Mouse (Mus musculus): ENCODE data around the gene Dhx57. TPM values are rescaled to one million over a fixed set of nuclear protein-coding genes. Genes with fewer than 3 reads are reported as not detected.
"Not testable (repeated sequence)": the region's sequence is repeated elsewhere in the genome, so short reads cannot be mapped to it uniquely, and the experiment has no call there.

The Dhx57 gene
- polyA plus RNA-seq, 1 experiment from 2014 or later: 27.0 TPM

DNA sequence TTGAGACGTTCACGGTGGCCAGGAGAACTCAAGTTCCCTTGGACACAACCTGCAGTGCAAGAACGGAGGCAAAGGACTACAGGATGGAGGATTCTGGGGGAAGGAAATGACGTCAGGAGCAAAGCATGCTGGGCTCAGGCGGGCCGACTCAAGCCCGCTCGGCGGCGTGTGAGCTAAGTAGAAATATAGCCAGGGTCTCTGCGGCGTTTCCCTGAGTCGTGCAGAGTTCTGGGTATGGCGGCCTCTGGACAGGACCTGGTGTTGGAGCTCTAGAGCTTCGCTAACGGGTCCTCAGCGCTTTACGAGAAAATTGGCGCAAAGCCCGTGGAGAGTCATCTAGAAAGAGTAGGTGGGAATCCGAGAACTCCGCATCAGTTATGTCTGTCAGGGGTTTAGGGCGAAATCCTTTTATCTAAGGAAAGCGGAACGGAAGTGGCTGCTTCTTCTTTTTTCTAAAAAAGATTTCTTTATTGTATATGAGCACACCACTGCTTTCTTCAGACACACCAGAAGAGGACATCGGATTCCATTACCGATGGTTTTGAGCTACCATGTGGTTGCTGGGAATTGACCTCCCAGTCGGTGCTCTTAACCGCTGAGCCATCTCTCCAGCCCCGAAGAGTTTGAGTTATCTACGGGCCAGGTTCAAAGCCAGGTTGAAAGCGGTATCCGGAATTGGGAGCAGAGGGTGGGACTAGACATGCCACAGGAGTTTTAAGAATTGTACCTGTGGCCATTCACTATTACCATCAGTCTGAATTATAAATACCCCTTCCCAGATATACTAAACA is 65.8 kb downstream of the Dhx57 start, which contains the start of gene Gemin6:
Gene Gemin6, plus strand, starts transcription at position 116 of the 791 bp plus-strand sequence.
- Histone ChIP-seq H3K4me2 (peak within 1 kb of the TSS; percentile 73), H3K9me3 (no peaks in the 10 kb centered on the region), H3K4me1 (replicated peaks) (0 out of 2 replicates have a peak, but pooled peaks cover 4% of the 10 kb centered on the region), H3K4me3 (replicated peaks) (peak within 1 kb of the TSS; percentile 57), H3K9ac (replicated peaks) (peak within 1 kb of the TSS; percentile 69), H3K27ac (peak within 1 kb of the TSS; percentile 91), H3K36me3 (peaks cover 17% of the 10 kb centered on the region), H3K27me3 (no peaks in the 10 kb centered on the region)
- WGBS: under 1% methylated on average over 33 of the region's 33 CpGs
- peak; percentile 97 for ATAC-seq (ENCODE audit: insufficient number of reproducible peaks, insufficient read depth, low FRiP score, low TSS enrichment, low read depth)

DNA sequence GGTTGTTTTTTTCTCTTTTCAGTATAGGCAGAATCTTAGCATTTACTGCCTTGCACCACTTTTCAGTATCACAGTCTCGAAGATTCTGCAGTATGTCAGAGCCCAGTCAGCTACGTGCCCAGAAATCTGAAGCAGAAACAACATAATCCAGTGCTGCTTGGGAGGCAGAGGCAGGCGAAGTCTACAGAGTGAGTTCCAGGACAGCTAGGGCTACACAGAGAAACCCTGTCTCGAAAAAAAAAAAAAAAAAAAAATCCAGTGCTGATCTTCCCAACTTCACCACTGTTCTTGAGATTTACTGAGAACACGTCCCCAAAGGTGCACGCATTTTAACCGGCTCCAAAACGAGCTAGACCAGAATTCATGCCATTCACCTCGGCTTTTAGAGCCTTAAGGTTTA is 66.4 kb downstream of the Dhx57 start:
- H3K9me3 ChIP-seq: no peaks in the 10 kb centered on the region
- H3K4me3 ChIP-seq (replicated peaks): peak overlapping the region; percentile 57
- peak overlapping the region; percentile 69 for H3K9ac ChIP-seq (replicated peaks)
- H3K27ac ChIP-seq: peak overlapping the region; percentile 91
- no peaks in the 10 kb centered on the region for H3K27me3 ChIP-seq
- peak; percentile 33; the same call in 1 of the 2 replicates for ATAC-seq (ENCODE audit: insufficient number of reproducible peaks, insufficient read depth, low FRiP score, low TSS enrichment, low read depth)
- peaks cover 10% of the 10 kb centered on the region for H3K36me3 ChIP-seq
- WGBS: 12% methylated on average over 9 of the region's 9 CpGs
- peak overlapping the region; percentile 73 for H3K4me2 ChIP-seq
- 0 out of 2 replicates have a peak, but pooled peaks cover 4% of the 10 kb centered on the region for H3K4me1 ChIP-seq (replicated peaks)

DNA sequence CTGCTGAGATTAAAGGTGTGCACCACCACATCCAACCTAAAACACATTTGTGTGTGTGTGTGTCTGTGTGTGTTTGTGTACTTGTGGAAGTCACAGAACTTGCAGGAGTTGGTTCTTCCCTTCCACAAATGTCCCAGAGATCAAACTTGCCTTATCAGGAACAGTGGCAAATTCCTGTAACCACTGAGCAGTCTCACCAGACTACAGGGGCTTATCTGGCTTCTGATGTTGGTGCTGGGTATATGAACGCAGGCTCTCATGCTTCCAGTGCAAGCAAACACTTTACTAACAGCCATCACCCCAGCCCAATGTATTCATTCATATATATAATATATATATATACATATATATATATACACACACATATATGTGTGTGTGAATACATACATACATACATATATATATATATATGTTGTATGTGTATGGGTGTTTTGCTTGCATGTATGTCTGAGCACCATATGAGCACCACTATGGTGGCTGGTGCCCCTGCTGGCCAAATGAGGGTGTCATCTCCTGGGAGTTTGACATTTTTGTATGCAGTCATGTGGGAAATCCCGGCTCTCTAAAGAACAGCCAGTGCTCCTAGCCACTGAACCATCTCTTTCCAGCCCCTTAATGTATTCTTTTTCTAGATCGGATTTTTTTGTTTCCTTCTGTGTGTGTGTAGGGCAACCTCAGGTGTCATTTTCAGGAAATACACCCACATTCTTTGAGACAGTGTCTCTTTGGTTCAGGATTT is 68.2 kb downstream of the Dhx57 start:
- Histone ChIP-seq H3K9me3 (no peaks in the 10 kb centered on the region), H3K4me1 (replicated peaks) (0 out of 2 replicates have a peak, but pooled peaks cover 4% of the 10 kb centered on the region), H3K36me3 (no peaks in the 10 kb centered on the region), H3K27ac (no peak overlapping the region), H3K9ac (replicated peaks) (no peak overlapping the region), H3K27me3 (no peaks in the 10 kb centered on the region), H3K4me2 (no peak overlapping the region), H3K4me3 (replicated peaks) (no peak overlapping the region)
- WGBS: 86% methylated on average over 3 of the region's 3 CpGs
- ATAC-seq (ENCODE audit: insufficient number of reproducible peaks, insufficient read depth, low FRiP score, low TSS enrichment, low read depth): no peak

DNA sequence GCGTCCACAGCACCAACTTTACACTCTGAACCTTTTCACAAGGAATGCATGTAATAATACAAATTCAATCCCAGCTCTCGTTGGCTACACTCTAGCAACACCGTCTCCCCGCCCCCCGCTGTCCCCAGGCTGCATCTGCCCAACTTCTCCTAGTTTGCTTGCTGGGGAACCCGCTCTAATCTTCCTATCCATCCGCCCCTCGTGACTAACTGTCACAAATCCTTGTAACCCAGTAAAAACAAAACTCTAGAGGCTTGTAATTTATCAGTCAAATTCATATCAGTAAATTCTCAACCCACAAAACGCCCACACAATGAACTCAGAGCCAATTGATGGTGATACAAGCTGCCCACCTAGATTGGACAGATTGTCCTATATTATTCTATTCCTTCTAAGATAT is 69.1 kb downstream of the Dhx57 start:
- ATAC-seq (ENCODE audit: insufficient number of reproducible peaks, insufficient read depth, low FRiP score, low TSS enrichment, low read depth): no peak
- Histone ChIP-seq H3K36me3 (no peaks in the 10 kb centered on the region), H3K4me2 (no peak overlapping the region), H3K4me3 (replicated peaks) (no peak overlapping the region), H3K9ac (replicated peaks) (no peak overlapping the region), H3K4me1 (replicated peaks) (0 out of 2 replicates have a peak, but pooled peaks cover 4% of the 10 kb centered on the region), H3K27me3 (no peaks in the 10 kb centered on the region), H3K9me3 (no peaks in the 10 kb centered on the region), H3K27ac (no peak overlapping the region)
- 65% methylated on average over 9 of the region's 9 CpGs for whole genome bisulfite sequencing

DNA sequence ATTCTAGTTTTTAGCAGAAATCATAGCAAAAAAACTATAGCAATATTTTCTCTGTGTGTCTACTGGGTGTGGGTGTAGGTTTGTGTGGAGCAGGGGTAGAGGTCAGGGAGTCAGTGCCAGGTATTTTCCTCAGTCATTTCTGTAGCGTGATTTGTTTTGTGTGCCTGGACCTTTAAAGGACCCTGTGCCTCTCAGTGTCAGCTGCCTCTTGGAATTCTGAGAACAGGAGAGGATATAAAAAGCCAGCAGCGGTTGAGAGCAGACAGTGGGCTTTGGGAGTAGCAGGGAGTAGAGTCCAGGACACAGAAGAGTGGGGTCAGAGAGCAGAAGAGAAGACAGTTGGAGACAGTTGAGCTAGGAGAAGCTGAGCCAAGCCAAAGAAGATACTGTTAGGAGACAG is 70.1 kb downstream of the Dhx57 start:
- Histone ChIP-seq H3K27me3 (no peaks in the 10 kb centered on the region), H3K4me1 (replicated peaks) (0 out of 2 replicates have a peak, but pooled peaks cover 3% of the 10 kb centered on the region), H3K4me2 (no peak overlapping the region), H3K36me3 (no peaks in the 10 kb centered on the region), H3K9me3 (no peaks in the 10 kb centered on the region), H3K9ac (replicated peaks) (no peak overlapping the region), H3K27ac (no peak overlapping the region), H3K4me3 (replicated peaks) (no peak overlapping the region)
- WGBS: 58% methylated on average over 2 of the region's 2 CpGs
- no peak for ATAC-seq (ENCODE audit: insufficient number of reproducible peaks, insufficient read depth, low FRiP score, low TSS enrichment, low read depth)

DNA sequence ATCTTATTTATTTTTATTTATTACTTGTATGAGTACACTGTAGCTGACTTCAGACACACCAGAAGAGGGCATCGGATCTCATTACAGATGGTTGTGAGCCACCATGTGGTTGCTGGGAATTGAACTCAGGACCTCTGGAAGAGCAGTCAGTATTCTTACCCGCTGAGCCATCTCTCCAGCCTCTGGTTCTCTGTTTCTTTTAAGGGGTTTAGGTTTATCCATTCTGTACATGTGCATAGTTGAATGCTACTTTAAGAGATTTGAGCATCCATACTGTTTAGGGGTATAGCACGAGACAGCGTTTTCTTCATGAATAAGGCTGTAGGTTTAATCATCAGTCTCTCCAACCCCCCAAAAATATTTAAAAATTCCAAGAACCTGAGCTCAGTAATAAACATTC is 76.3 kb downstream of the Dhx57 start:
- not testable (repeated sequence) for H3K4me2 ChIP-seq; H3K4me3 ChIP-seq (replicated peaks); H3K27ac ChIP-seq; H3K4me1 ChIP-seq (replicated peaks); ATAC-seq (ENCODE audit: insufficient number of reproducible peaks, insufficient read depth, low FRiP score, low TSS enrichment, low read depth); H3K27me3 ChIP-seq; H3K36me3 ChIP-seq; H3K9me3 ChIP-seq; H3K9ac ChIP-seq (replicated peaks)
- 80% methylated on average over 4 of the region's 4 CpGs for WGBS

DNA sequence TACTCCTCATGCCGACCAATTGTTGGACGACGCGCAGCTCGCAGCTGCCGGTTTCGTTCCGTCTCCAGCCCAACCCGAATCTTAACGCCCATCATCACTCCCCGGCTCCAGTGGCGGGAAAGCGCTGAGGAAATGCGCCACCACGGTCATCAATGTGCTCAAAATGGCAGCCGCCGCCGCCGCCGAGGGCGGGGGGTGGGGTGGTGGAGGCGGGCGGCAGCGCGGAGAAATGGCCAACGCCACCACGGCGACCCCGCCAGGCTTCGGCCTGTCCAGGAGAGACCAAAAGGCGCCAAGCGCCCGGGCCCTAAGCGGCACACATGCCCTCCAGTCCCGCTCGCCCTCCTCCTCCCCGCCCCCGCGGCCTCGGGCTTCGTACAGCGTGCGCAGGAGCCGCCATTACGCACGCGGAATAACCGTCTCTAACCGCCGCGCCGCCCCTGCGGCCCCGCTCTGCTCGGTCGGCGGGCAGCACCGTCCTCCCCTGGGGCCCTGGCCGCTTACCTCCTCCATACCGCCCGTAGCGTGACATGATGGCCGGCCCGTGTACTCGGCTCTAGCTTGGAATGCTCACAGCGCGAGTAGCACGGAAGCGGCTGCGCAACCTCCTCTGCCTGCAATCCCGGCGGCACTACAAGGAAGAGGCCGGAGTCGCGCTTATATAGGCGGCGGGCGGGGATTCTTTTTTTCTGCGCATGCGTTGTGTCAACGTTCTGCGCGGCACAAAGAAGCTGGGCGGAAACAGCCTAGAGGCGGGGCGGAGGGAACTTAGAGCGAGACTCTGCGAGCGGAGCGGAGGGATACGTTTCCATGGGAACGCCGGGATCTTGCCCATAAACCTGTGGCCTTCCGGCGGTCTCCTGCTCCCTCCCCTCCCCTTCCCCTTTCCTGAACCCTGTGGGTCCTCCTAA is 83.3 kb downstream of the Dhx57 start, which contains the start of the genes Srsf7 and Ttc39d:
Gene Srsf7, minus strand, starts transcription at position 637 of the 911 bp plus-strand sequence.
Gene Ttc39d, plus strand, starts transcription at position 790 of the 911 bp plus-strand sequence.
- Histone ChIP-seq H3K9ac (replicated peaks) (peak within 1 kb of the TSS; percentile 98), H3K27ac (peak within 1 kb of the TSS; percentile 99), H3K4me2 (peak within 1 kb of the TSS; percentile 91), H3K9me3 (no peaks in the 10 kb centered on the region), H3K36me3 (peaks cover 37% of the 10 kb centered on the region), H3K27me3 (no peaks in the 10 kb centered on the region), H3K4me3 (replicated peaks) (peak within 1 kb of the TSS; percentile 92), H3K4me1 (replicated peaks) (peaks cover 14% of the 10 kb centered on the region; the same call in 1 of the 2 replicates)
- WGBS: under 1% methylated on average over 94 of the region's 95 CpGs
- ATAC-seq (ENCODE audit: insufficient number of reproducible peaks, insufficient read depth, low FRiP score, low TSS enrichment, low read depth): peak; percentile 93

DNA sequence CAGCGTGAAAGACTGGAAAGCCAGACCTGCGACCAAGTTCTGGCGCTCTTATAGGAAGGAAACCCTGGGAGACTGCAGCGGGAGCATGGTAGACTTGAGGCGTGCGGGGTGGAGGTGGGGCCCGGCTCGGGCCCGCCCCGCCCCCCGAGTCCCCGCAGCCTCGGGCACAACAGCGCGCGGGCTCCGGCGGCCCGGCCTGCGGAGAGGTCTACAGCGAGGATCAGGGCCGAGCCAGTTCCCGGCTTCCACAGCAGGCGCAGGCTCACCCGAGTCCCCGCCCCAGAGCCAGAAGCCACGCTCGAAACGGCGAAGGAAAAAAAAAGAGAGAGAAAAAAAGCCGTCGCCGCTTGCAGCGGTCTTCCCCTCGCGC is 84.0 kb downstream of the Dhx57 start:
- under 1% methylated on average over 36 of the region's 36 CpGs for WGBS
- ATAC-seq (ENCODE audit: insufficient number of reproducible peaks, insufficient read depth, low FRiP score, low TSS enrichment, low read depth): peak; percentile 57; the same call in 1 of the 2 replicates
- no peaks in the 10 kb centered on the region for H3K9me3 ChIP-seq
- H3K27me3 ChIP-seq: no peaks in the 10 kb centered on the region
- peak overlapping the region; percentile 91 for H3K4me2 ChIP-seq
- peaks cover 43% of the 10 kb centered on the region for H3K36me3 ChIP-seq
- H3K4me3 ChIP-seq (replicated peaks): peak overlapping the region; percentile 92
- peaks cover 14% of the 10 kb centered on the region; the same call in 1 of the 2 replicates for H3K4me1 ChIP-seq (replicated peaks)
- peak overlapping the region; percentile 99 for H3K27ac ChIP-seq
- H3K9ac ChIP-seq (replicated peaks): peak overlapping the region; percentile 98

DNA sequence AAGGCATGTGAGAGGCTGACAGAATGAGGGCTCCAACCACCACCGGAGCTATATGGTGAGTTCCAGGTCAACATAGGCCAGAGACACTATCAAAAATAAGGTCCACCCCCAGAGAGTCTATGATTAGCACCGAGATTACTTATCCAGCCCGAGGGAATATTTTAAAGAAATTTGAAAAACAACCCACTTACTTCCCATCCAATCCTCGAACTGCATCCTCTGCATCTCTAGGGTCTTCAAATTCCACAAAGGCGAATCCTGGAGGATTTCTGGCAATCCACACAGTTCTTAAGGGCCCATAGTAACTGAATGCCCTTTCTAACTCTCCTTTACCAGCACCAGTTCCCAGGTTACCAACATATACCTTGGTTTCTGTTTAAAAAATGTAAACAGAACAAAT is 84.6 kb downstream of the Dhx57 start:
- Histone ChIP-seq H3K4me1 (replicated peaks) (peaks cover 14% of the 10 kb centered on the region; the same call in 1 of the 2 replicates), H3K27ac (no peak overlapping the region), H3K9ac (replicated peaks) (peak overlapping the region; percentile 98), H3K9me3 (no peaks in the 10 kb centered on the region), H3K27me3 (no peaks in the 10 kb centered on the region), H3K4me2 (peak overlapping the region; percentile 91), H3K4me3 (replicated peaks) (peak overlapping the region; percentile 92), H3K36me3 (peaks cover 47% of the 10 kb centered on the region)
- ATAC-seq (ENCODE audit: insufficient number of reproducible peaks, insufficient read depth, low FRiP score, low TSS enrichment, low read depth): no peak
- WGBS: 35% methylated on average over 5 of the region's 5 CpGs

DNA sequence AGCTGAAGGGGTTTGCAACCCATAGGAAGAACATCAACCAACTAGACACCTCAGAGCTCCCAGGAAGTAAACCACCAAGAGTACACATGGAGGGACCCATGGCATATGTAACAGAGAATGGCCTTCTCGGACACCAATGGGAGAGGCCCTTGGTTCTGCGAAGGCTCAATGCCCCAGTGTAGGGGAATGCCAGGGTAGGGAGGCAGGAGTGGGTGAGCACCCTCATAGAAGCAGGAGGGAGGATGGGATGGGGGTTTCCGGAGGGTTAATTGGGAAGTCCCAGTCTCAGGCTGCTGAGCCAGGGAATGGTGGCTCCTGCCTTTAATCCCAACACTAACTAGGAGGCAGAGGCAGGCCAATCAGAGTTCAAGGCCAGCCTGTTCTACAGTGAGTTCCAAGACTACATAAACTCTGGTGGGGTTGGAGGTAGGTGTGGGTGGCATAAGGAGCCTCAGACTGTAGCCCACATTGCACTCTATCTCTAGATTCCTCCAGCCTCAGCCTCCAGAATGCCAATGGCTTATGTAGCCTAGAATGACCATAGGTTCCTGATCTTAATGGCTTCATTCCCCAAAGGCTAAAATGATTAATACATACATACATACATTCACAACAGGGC is 91.0 kb downstream of the Dhx57 start:
- ATAC-seq (ENCODE audit: insufficient number of reproducible peaks, insufficient read depth, low FRiP score, low TSS enrichment, low read depth): no peak

More for the DNA sequence above, 91.0 kb downstream of the Dhx57 start:
- Histone ChIP-seq H3K4me1 (replicated peaks) (peaks cover 6% of the 10 kb centered on the region; the same call in 1 of the 2 replicates), H3K9me3 (no peaks in the 10 kb centered on the region), H3K27me3 (no peaks in the 10 kb centered on the region), H3K27ac (no peak overlapping the region), H3K9ac (replicated peaks) (no peak overlapping the region), H3K36me3 (peaks cover 83% of the 10 kb centered on the region), H3K4me3 (replicated peaks) (no peak overlapping the region), H3K4me2 (no peak overlapping the region)
- 86% methylated on average over 3 of the region's 3 CpGs for WGBS

All from limb, embryonic 12.5 days (tissue).